Mouse (Mus musculus): ENCODE data around the gene Sval3. TPM values are rescaled to one million over a fixed set of nuclear protein-coding genes. Genes with fewer than 3 reads are reported as not detected.

The Sval3 gene
- not detected in 2 replicates for polyA plus RNA-seq (2014; fragmentation: Nextera tagmentation; extraction: Ambion mirVana)

- Histone ChIP-seq H3K27ac (ENCODE audit: low read depth, low read length) (no peak within 1 kb of the TSS), H3K27me3 (ENCODE audit: control insufficient read depth, insufficient read depth, low read length) (no peaks in the 10 kb centered on the region), H3K9ac (ENCODE audit: low read length) (no peak within 1 kb of the TSS), H3K4me1 (ENCODE audit: control insufficient read depth, insufficient read depth, low read length) (no peaks in the 10 kb centered on the region), H3K4me2 (ENCODE audit: low read depth) (no peak within 1 kb of the TSS), H3K36me3 (ENCODE audit: control insufficient read depth, insufficient read depth, low read length) (no peaks in the 10 kb centered on the region), H3K9me3 (ENCODE audit: control insufficient read depth, low read length) (no peaks in the 10 kb centered on the region), H3K4me3 (ENCODE audit: low read depth, low read length) (no peak within 1 kb of the TSS)
- no peak for DNase-seq (ENCODE audit: low spot score)
- no peak for ATAC-seq (ENCODE audit: insufficient read depth, low FRiP score, low TSS enrichment)
- 64% methylated on average over 1 of the region's 1 CpGs for WGBS
Observed at GRCm38 (mm10) chr6:41967840-41968239, at the start of gene Sval3. Gene Sval3 (plus strand): TSS chr6:41968140.

- no peak within 1 kb of the TSS for H3K27ac ChIP-seq (ENCODE audit: low read depth, low read length)
- DNase-seq (ENCODE audit: low spot score) (no peak), ATAC-seq (ENCODE audit: insufficient read depth, low FRiP score, low TSS enrichment) (no peak)
- H3K9me3 ChIP-seq (ENCODE audit: control insufficient read depth, low read length), result no peaks in the 10 kb centered on the region
- WGBS, result 56% methylated on average over 1 of the region's 1 CpGs
- H3K4me3 ChIP-seq (ENCODE audit: low read depth, low read length), result no peak within 1 kb of the TSS
- H3K4me2 ChIP-seq (ENCODE audit: low read depth), result no peak within 1 kb of the TSS
- H3K4me1 ChIP-seq (ENCODE audit: control insufficient read depth, insufficient read depth, low read length), result no peaks in the 10 kb centered on the region
- H3K36me3 ChIP-seq (ENCODE audit: control insufficient read depth, insufficient read depth, low read length), result no peaks in the 10 kb centered on the region
- H3K27me3 ChIP-seq (ENCODE audit: control insufficient read depth, insufficient read depth, low read length), result no peaks in the 10 kb centered on the region
- H3K9ac ChIP-seq (ENCODE audit: low read length), result no peak within 1 kb of the TSS
Observed at GRCm38 (mm10) chr6:41951330-41951729, 16.6 kb upstream of the Sval3 start, which contains the start of gene Sval1. Gene Sval1 (plus strand): TSS chr6:41951630.

Other genes with a start within 250 kb of the Sval3 start
- gene Olfr459, start 193.0 kb upstream of the Sval3 start, polyA plus RNA-seq (2014; fragmentation: Nextera tagmentation; extraction: Ambion mirVana), result not detected in 2 replicates
- gene Pip, start 120.6 kb upstream of the Sval3 start, polyA plus RNA-seq (2014; fragmentation: Nextera tagmentation; extraction: Ambion mirVana), result not detected in 2 replicates
- not detected in 2 replicates for gene Sval2, start 115.2 kb upstream of the Sval3 start, polyA plus RNA-seq (2014; fragmentation: Nextera tagmentation; extraction: Ambion mirVana)
- not detected in 2 replicates for gene Sval1, start 16.5 kb upstream of the Sval3 start, polyA plus RNA-seq (2014; fragmentation: Nextera tagmentation; extraction: Ambion mirVana)
- not detected in 2 replicates for gene Sva, start 70.3 kb downstream of the Sval3 start, polyA plus RNA-seq (2014; fragmentation: Nextera tagmentation; extraction: Ambion mirVana)
- gene Tas2r139, start 172.8 kb downstream of the Sval3 start, polyA plus RNA-seq (2014; fragmentation: Nextera tagmentation; extraction: Ambion mirVana), result not detected in 2 replicates
- gene Tas2r144, start 247.2 kb downstream of the Sval3 start, polyA plus RNA-seq (2014; fragmentation: Nextera tagmentation; extraction: Ambion mirVana), result not detected in 2 replicates